Mouse (Mus musculus) neural tube, embryonic 13.5 days (tissue): Measurements from ENCODE around the gene Grik2. TPM values are rescaled to one million over a fixed set of nuclear protein-coding genes. Genes with fewer than 3 reads are reported as not detected.

Experiments
- ATAC-seq: fragments of 200-750 bp; cut with Nextera tagmentation; 2 replicates; pipeline ENCODE4 v1.8.0; 2017; ENCODE audit warnings: low read depth, mild to moderate bottlenecking, moderate TSS enrichment, moderate library complexity
- H3K27ac ChIP-seq: fragments of 300-500 bp; sonication (generic); replicated peaks from 2 replicates; pipeline ENCODE4 v1.5.1; 2015; ENCODE audit warnings: moderate library complexity, mild to moderate bottlenecking, inconsistent platforms
- H3K27me3 ChIP-seq: fragments of 300-500 bp; sonication (generic); 2 replicates; pipeline ENCODE4 v1.6.1; 2015; ENCODE audit warnings: mild to moderate bottlenecking, inconsistent platforms
- H3K36me3 ChIP-seq: fragments of 300-500 bp; sonication (generic); 2 replicates; pipeline ENCODE4 v1.6.1; 2015; ENCODE audit warnings: mild to moderate bottlenecking, inconsistent platforms
- H3K4me1 ChIP-seq: fragments of 300-500 bp; sonication (generic); replicated peaks from 2 replicates; pipeline ENCODE4 v1.6.1; 2015; ENCODE audit warnings: inconsistent platforms
- H3K4me2 ChIP-seq: fragments of 300-500 bp; sonication (generic); 2 replicates; pipeline ENCODE4 v1.6.1; 2015; ENCODE audit warnings: inconsistent platforms, mild to moderate bottlenecking, moderate library complexity
- H3K4me3 ChIP-seq: fragments of 300-500 bp; sonication (generic); 2 replicates; pipeline ENCODE4 v1.5.1; 2015; ENCODE audit warnings: mild to moderate bottlenecking, inconsistent platforms
- H3K9ac ChIP-seq: fragments of 300-500 bp; sonication (generic); 2 replicates; pipeline ENCODE4 v1.6.1; 2015; ENCODE audit warnings: moderate library complexity, mild to moderate bottlenecking, inconsistent platforms
- H3K9me3 ChIP-seq: fragments of 300-500 bp; sonication (generic); 2 replicates; pipeline ENCODE4 v1.6.1; 2016; ENCODE audit warnings: inconsistent platforms
- WGBS: fragments of 180-500 bp; shearing (Covaris S2); methylation state at CpG from one replicate; pipeline ENCODE4 v1.1.7; 2015; 5-methylcytosine and 5-hydroxymethylcytosine counted together
- polyA plus RNA-seq: library from polyadenylated mRNA; unstranded; fragments of >200 nt; fragmentation: Nextera tagmentation; extraction: Ambion mirVana; gene quantifications from 2 replicates; pipeline ENCODE4 v1.2.1, GENCODE M21; 2015

The Grik2 gene
- polyA plus RNA-seq, 1 experiment from 2014 or later: 28.6 TPM

GRCm38 (mm10) chr10:49639901-49640300, 148.7 kb downstream of the Grik2 start:
- H3K4me2 ChIP-seq: no peak overlapping the region
- no peaks in the 10 kb centered on the region for H3K27me3 ChIP-seq
- no peak overlapping the region for H3K27ac ChIP-seq
- no peak overlapping the region for H3K4me3 ChIP-seq
- H3K9me3 ChIP-seq: no peaks in the 10 kb centered on the region
- no peaks in the 10 kb centered on the region for H3K4me1 ChIP-seq
- no peak for ATAC-seq
- no peak overlapping the region for H3K9ac ChIP-seq
- 70% methylated on average over 2 of the region's 2 CpGs for WGBS
- no peaks in the 10 kb centered on the region for H3K36me3 ChIP-seq

GRCm38 (mm10) chr10:49623951-49624350, 164.6 kb downstream of the Grik2 start:
- no peak overlapping the region for H3K4me3 ChIP-seq
- H3K36me3 ChIP-seq: no peaks in the 10 kb centered on the region
- H3K27ac ChIP-seq: no peak overlapping the region
- H3K9ac ChIP-seq: no peak overlapping the region
- H3K4me1 ChIP-seq: no peaks in the 10 kb centered on the region
- no peaks in the 10 kb centered on the region for H3K9me3 ChIP-seq
- ATAC-seq: no peak
- H3K27me3 ChIP-seq: no peaks in the 10 kb centered on the region
- no peak overlapping the region for H3K4me2 ChIP-seq
- WGBS: 85% methylated on average over 3 of the region's 3 CpGs

- no peaks in the 10 kb centered on the region for H3K36me3 ChIP-seq
- H3K9ac ChIP-seq: no peak overlapping the region
- no peaks in the 10 kb centered on the region for H3K9me3 ChIP-seq
- no peak overlapping the region for H3K4me3 ChIP-seq
- no peaks in the 10 kb centered on the region for H3K4me1 ChIP-seq
- H3K4me2 ChIP-seq: no peak overlapping the region
- WGBS: 62% methylated on average over 2 of the region's 2 CpGs
- no peaks in the 10 kb centered on the region for H3K27me3 ChIP-seq
- H3K27ac ChIP-seq: no peak overlapping the region
- ATAC-seq: no peak
These were observed 190.9 kb downstream of the Grik2 start for GRCm38 (mm10) chr10:49597652-49598051.

- Histone ChIP-seq H3K9me3 (no peaks in the 10 kb centered on the region), H3K4me1 (no peaks in the 10 kb centered on the region), H3K9ac (no peak overlapping the region), H3K4me3 (no peak overlapping the region), H3K4me2 (no peak overlapping the region), H3K27ac (no peak overlapping the region), H3K36me3 (0 out of 2 replicates have a peak, but pooled peaks cover 4% of the 10 kb centered on the region), H3K27me3 (no peaks in the 10 kb centered on the region)
- ATAC-seq: no peak
- WGBS: 86% methylated on average over 7 of the region's 7 CpGs
These were observed 215.1 kb downstream of the Grik2 start for GRCm38 (mm10) chr10:49573514-49573913.

GRCm38 (mm10) chr10:49559872-49560407, 228.6 kb downstream of the Grik2 start:
- no peak overlapping the region for H3K9ac ChIP-seq
- H3K9me3 ChIP-seq: no peaks in the 10 kb centered on the region
- H3K36me3 ChIP-seq: no peaks in the 10 kb centered on the region
- ATAC-seq: no peak
- H3K4me2 ChIP-seq: no peak overlapping the region
- no peak overlapping the region for H3K27ac ChIP-seq
- H3K4me3 ChIP-seq: no peak overlapping the region
- H3K4me1 ChIP-seq: no peaks in the 10 kb centered on the region
- no peaks in the 10 kb centered on the region for H3K27me3 ChIP-seq
- WGBS: 90% methylated on average over 1 of the region's 1 CpGs

GRCm38 (mm10) chr10:49542249-49542648, 246.3 kb downstream of the Grik2 start:
- Histone ChIP-seq H3K4me2 (no peak overlapping the region), H3K4me3 (no peak overlapping the region), H3K9me3 (no peaks in the 10 kb centered on the region), H3K27me3 (no peaks in the 10 kb centered on the region), H3K4me1 (no peaks in the 10 kb centered on the region), H3K36me3 (no peaks in the 10 kb centered on the region), H3K27ac (no peak overlapping the region), H3K9ac (no peak overlapping the region)
- 67% methylated on average over 1 of the region's 1 CpGs for WGBS
- ATAC-seq: no peak

GRCm38 (mm10) chr10:49519752-49520151, 268.8 kb downstream of the Grik2 start:
- no peak overlapping the region for H3K9ac ChIP-seq
- no peak overlapping the region for H3K4me3 ChIP-seq
- no peaks in the 10 kb centered on the region for H3K27me3 ChIP-seq
- no peaks in the 10 kb centered on the region for H3K9me3 ChIP-seq
- H3K27ac ChIP-seq: no peak overlapping the region
- H3K4me2 ChIP-seq: no peak overlapping the region
- WGBS: 95% methylated on average over 1 of the region's 1 CpGs
- no peaks in the 10 kb centered on the region for H3K36me3 ChIP-seq
- no peaks in the 10 kb centered on the region for H3K4me1 ChIP-seq
- ATAC-seq: no peak

GRCm38 (mm10) chr10:49500628-49501027, 287.9 kb downstream of the Grik2 start:
- ATAC-seq: no peak
- Histone ChIP-seq H3K36me3 (no peaks in the 10 kb centered on the region), H3K4me2 (no peak overlapping the region), H3K9me3 (no peaks in the 10 kb centered on the region), H3K27ac (no peak overlapping the region), H3K4me3 (no peak overlapping the region), H3K4me1 (no peaks in the 10 kb centered on the region), H3K27me3 (no peaks in the 10 kb centered on the region), H3K9ac (no peak overlapping the region)
- WGBS: 47% methylated on average over 1 of the region's 1 CpGs

- Histone ChIP-seq H3K4me1 (no peaks in the 10 kb centered on the region), H3K9me3 (no peaks in the 10 kb centered on the region), H3K27ac (no peak overlapping the region), H3K9ac (no peak overlapping the region), H3K27me3 (no peaks in the 10 kb centered on the region), H3K4me2 (no peak overlapping the region), H3K36me3 (no peaks in the 10 kb centered on the region), H3K4me3 (no peak overlapping the region)
- 89% methylated on average over 1 of the region's 1 CpGs for WGBS
- ATAC-seq: no peak
These were observed 291.3 kb downstream of the Grik2 start for GRCm38 (mm10) chr10:49497302-49497701.

- no peak overlapping the region for H3K4me3 ChIP-seq
- no peaks in the 10 kb centered on the region for H3K36me3 ChIP-seq
- H3K9ac ChIP-seq: no peak overlapping the region
- H3K27ac ChIP-seq: no peak overlapping the region
- no peak for ATAC-seq
- H3K4me1 ChIP-seq: no peaks in the 10 kb centered on the region
- WGBS: 85% methylated on average over 4 of the region's 4 CpGs
- no peaks in the 10 kb centered on the region for H3K27me3 ChIP-seq
- no peak overlapping the region for H3K4me2 ChIP-seq
- no peaks in the 10 kb centered on the region for H3K9me3 ChIP-seq
These were observed 307.1 kb downstream of the Grik2 start for GRCm38 (mm10) chr10:49481439-49481838.

- Histone ChIP-seq H3K4me3 (no peak overlapping the region), H3K9ac (no peak overlapping the region), H3K27ac (no peak overlapping the region), H3K9me3 (no peaks in the 10 kb centered on the region), H3K4me2 (no peak overlapping the region), H3K4me1 (no peaks in the 10 kb centered on the region), H3K27me3 (no peaks in the 10 kb centered on the region), H3K36me3 (no peaks in the 10 kb centered on the region)
- no peak for ATAC-seq
- WGBS: 83% methylated on average over 5 of the region's 5 CpGs
These were observed 308.3 kb downstream of the Grik2 start for GRCm38 (mm10) chr10:49480085-49480749.

GRCm38 (mm10) chr10:49473613-49474012, 315.0 kb downstream of the Grik2 start:
- Histone ChIP-seq H3K9ac (no peak overlapping the region), H3K36me3 (no peaks in the 10 kb centered on the region), H3K4me3 (no peak overlapping the region), H3K27ac (no peak overlapping the region), H3K9me3 (no peaks in the 10 kb centered on the region), H3K27me3 (no peaks in the 10 kb centered on the region), H3K4me2 (no peak overlapping the region), H3K4me1 (no peaks in the 10 kb centered on the region)
- ATAC-seq: no peak

- ATAC-seq: no peak
- 88% methylated on average over 2 of the region's 2 CpGs for WGBS
- no peak overlapping the region for H3K27ac ChIP-seq
These were observed 331.8 kb downstream of the Grik2 start for GRCm38 (mm10) chr10:49456791-49457190.

More at GRCm38 (mm10) chr10:49456791-49457190, 331.8 kb downstream of the Grik2 start:
- no peak overlapping the region for H3K4me2 ChIP-seq
- no peak overlapping the region for H3K9ac ChIP-seq
- no peaks in the 10 kb centered on the region for H3K9me3 ChIP-seq
- H3K4me1 ChIP-seq: no peaks in the 10 kb centered on the region
- H3K4me3 ChIP-seq: no peak overlapping the region
- no peaks in the 10 kb centered on the region for H3K36me3 ChIP-seq
- H3K27me3 ChIP-seq: no peaks in the 10 kb centered on the region
